Mouse (Mus musculus) right cerebral cortex, postnatal 36 days (tissue): ENCODE measurements around the gene Ifi202b.
A peak's percentile ranks its signal among the peaks of the same experiment; 100 is the strongest.
"Not testable (repeated sequence)": the region's sequence is repeated elsewhere in the genome, so short reads cannot be mapped to it uniquely, and the experiment has no call there.

ENCODE experiments used
- DNase-seq, 2 experiments: peaks; one replicate each; pipeline ENCODE4 v3.0.0; 2022; ENCODE audit warnings: low spot score in 2 of 2, mixed read lengths in 1 of 2

Ifi202b gene

GRCm38 (mm10) chr1:173982694-173983305 lies at the start of gene Ifi202b:
Gene Ifi202b, minus strand, starts transcription at chr1:173982744.
- DNase-seq, result not testable (repeated sequence)

GRCm38 (mm10) chr1:174031698-174032097 lies 49.2 kb upstream of the Ifi202b start, which contains the start of gene Ifi205:
Gene Ifi205, minus strand, starts transcription at chr1:174031810.
- DNase-seq, result no peak

GRCm38 (mm10) chr1:174007050-174007449 lies 24.5 kb upstream of the Ifi202b start:
- not testable (repeated sequence) for DNase-seq

- DNase-seq, result not testable (repeated sequence)
Observed at GRCm38 (mm10) chr1:174004352-174005109, 22.0 kb upstream of the Ifi202b start.

GRCm38 (mm10) chr1:173995003-173995402 lies 12.5 kb upstream of the Ifi202b start:
- no peak for DNase-seq

- not testable (repeated sequence) for DNase-seq
Observed at GRCm38 (mm10) chr1:173981038-173981437, 1.5 kb downstream of the Ifi202b start.

GRCm38 (mm10) chr1:173977622-173978021 lies 4.9 kb downstream of the Ifi202b start:
- no peak for DNase-seq

GRCm38 (mm10) chr1:173973111-173973510 lies 9.4 kb downstream of the Ifi202b start:
- DNase-seq, result peak in 1 of 2 experiments; percentile 42

- DNase-seq, result not testable (repeated sequence)
Observed at GRCm38 (mm10) chr1:173961491-173961890, 21.1 kb downstream of the Ifi202b start.

- DNase-seq, result not testable (repeated sequence)
Observed at GRCm38 (mm10) chr1:173959998-173960397, 22.5 kb downstream of the Ifi202b start.

- DNase-seq, result not testable (repeated sequence)
Observed at GRCm38 (mm10) chr1:173955839-173956527, 26.6 kb downstream of the Ifi202b start.

- DNase-seq, result no peak
Observed at GRCm38 (mm10) chr1:173955071-173955796, 27.3 kb downstream of the Ifi202b start.

- no peak for DNase-seq
Observed at GRCm38 (mm10) chr1:173953563-173953962, 29.0 kb downstream of the Ifi202b start.

GRCm38 (mm10) chr1:173949044-173949443 lies 33.5 kb downstream of the Ifi202b start:
- DNase-seq, result not testable (repeated sequence)

GRCm38 (mm10) chr1:173942780-173943066 lies 39.8 kb downstream of the Ifi202b start:
- not testable (repeated sequence) for DNase-seq

GRCm38 (mm10) chr1:173941924-173942779 lies 40.4 kb downstream of the Ifi202b start, which contains the start of the genes Mndal and Ifi203:
Gene Mndal, minus strand, starts transcription at chr1:173942491.
Gene Ifi203, minus strand, starts transcription at chr1:173942672.
- DNase-seq, result not testable (repeated sequence)

GRCm38 (mm10) chr1:173941522-173941921 lies 41.0 kb downstream of the Ifi202b start:
- DNase-seq, result not testable (repeated sequence)

GRCm38 (mm10) chr1:173919279-173919678 lies 63.3 kb downstream of the Ifi202b start:
- DNase-seq, result not testable (repeated sequence)

GRCm38 (mm10) chr1:173914559-173914958 lies 68.0 kb downstream of the Ifi202b start:
- no peak for DNase-seq

GRCm38 (mm10) chr1:173913256-173913791 lies 69.2 kb downstream of the Ifi202b start:
- not testable (repeated sequence) for DNase-seq
